Mouse (Mus musculus) testis, adult 2 months (tissue): ENCODE measurements around the gene Dohh.

ENCODE experiments used
- CTCF ChIP-seq: fragments of 200-500 bp; IDR thresholded peaks from 2 replicates; pipeline ENCODE4 v1.5.1; 2012; ENCODE audit warnings: low read depth, mild to moderate bottlenecking, inconsistent platforms, low read length, moderate library complexity; ENCODE audit not compliant: control insufficient read depth, insufficient read depth, insufficient replicate concordance
- POLR2A ChIP-seq: fragments of 200-500 bp; IDR thresholded peaks from 2 replicates; pipeline ENCODE4 v1.6.1; 2012; ENCODE audit warnings: low read depth, mild to moderate bottlenecking, inconsistent platforms, low read length, moderate library complexity; ENCODE audit not compliant: control insufficient read depth

DNA sequence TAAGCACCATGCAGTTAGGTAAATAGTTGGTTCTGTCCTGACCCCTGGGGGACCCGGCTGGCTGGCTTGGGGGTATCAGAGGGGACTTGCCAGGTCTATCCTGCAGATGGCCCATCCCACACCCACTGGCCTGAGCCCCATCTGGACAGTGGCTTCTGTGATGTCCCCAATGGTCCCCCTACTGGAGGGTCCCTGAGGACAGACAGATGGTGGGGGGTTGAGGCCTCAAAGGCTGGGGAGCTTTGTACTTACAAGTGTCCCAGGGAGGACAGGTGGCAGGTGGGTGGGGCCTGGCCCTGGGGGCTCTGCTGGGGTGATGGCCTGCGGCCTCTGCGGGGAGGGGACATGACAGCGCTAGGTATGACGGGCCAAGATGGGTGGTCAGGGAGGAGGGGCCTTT is 15.1 kb downstream of the Dohh start:
- TF ChIP-seq POLR2A (no peak), CTCF (no peak)
